Mouse (Mus musculus): ENCODE measurements around the gene Rora. TPM values are rescaled to one million over a fixed set of nuclear protein-coding genes. Genes with fewer than 3 reads are reported as not detected.
A peak's percentile ranks its signal among the peaks of the same experiment; 100 is the strongest.

Gene Rora
- polyA plus RNA-seq, 2 experiments from 2014 or later, result 63.0 TPM

GRCm38 (mm10) chr9:69294426-69294825, 640.8 kb downstream of the Rora start:
- ATAC-seq, result no peak

- no peak for ATAC-seq
Observed at GRCm38 (mm10) chr9:69294856-69295255, 641.3 kb downstream of the Rora start.

GRCm38 (mm10) chr9:69295826-69296225, 642.2 kb downstream of the Rora start:
- ATAC-seq, result no peak

GRCm38 (mm10) chr9:69296418-69296817, 642.8 kb downstream of the Rora start:
- ATAC-seq, result no peak

- peak; percentile 54 for ATAC-seq
Observed at GRCm38 (mm10) chr9:69297766-69298375, 644.3 kb downstream of the Rora start.

- no peak for ATAC-seq
Observed at GRCm38 (mm10) chr9:69298566-69299335, 645.2 kb downstream of the Rora start.

- no peak for ATAC-seq
Observed at GRCm38 (mm10) chr9:69299484-69299883, 645.9 kb downstream of the Rora start.

GRCm38 (mm10) chr9:69300296-69300695, 646.7 kb downstream of the Rora start:
- peak; percentile 57 for ATAC-seq

GRCm38 (mm10) chr9:69301445-69301844, 647.9 kb downstream of the Rora start:
- no peak for ATAC-seq

GRCm38 (mm10) chr9:69301955-69302354, 648.4 kb downstream of the Rora start:
- no peak for ATAC-seq

GRCm38 (mm10) chr9:69302846-69303245, 649.3 kb downstream of the Rora start:
- ATAC-seq, result no peak

GRCm38 (mm10) chr9:69303346-69303944, 649.9 kb downstream of the Rora start:
- ATAC-seq, result no peak

- no peak for ATAC-seq
Observed at GRCm38 (mm10) chr9:69303962-69304361, 650.4 kb downstream of the Rora start.

- peak; percentile 58 for ATAC-seq
Observed at GRCm38 (mm10) chr9:69304492-69304891, 650.9 kb downstream of the Rora start.

- ATAC-seq, result no peak
Observed at GRCm38 (mm10) chr9:69304991-69305390, 651.4 kb downstream of the Rora start.

- no peak for ATAC-seq
Observed at GRCm38 (mm10) chr9:69306734-69307528, 653.3 kb downstream of the Rora start.

- no peak for ATAC-seq
Observed at GRCm38 (mm10) chr9:69307974-69308373, 654.4 kb downstream of the Rora start.

GRCm38 (mm10) chr9:69310524-69310923, 656.9 kb downstream of the Rora start:
- ATAC-seq, result no peak

GRCm38 (mm10) chr9:69313297-69313696, 659.7 kb downstream of the Rora start:
- ATAC-seq, result no peak

- ATAC-seq, result peak; percentile 84
Observed at GRCm38 (mm10) chr9:69314451-69315210, 661.0 kb downstream of the Rora start.

GRCm38 (mm10) chr9:69317527-69318115, 664.0 kb downstream of the Rora start:
- no peak for ATAC-seq

- ATAC-seq, result peak; percentile 15
Observed at GRCm38 (mm10) chr9:69319434-69319833, 665.8 kb downstream of the Rora start.

Data from activated CD4-positive, CD25-positive, alpha-beta regulatory T cell, adult 4 months (primary cell).